Mouse (Mus musculus): ENCODE data around the gene Cdr1. TPM values are rescaled to one million over a fixed set of nuclear protein-coding genes. Genes with fewer than 3 reads are reported as not detected.

Gene Cdr1
- 1.5 and 1.7 TPM in 2 replicates for polyA plus RNA-seq (2012; rRNA removed)

DNA sequence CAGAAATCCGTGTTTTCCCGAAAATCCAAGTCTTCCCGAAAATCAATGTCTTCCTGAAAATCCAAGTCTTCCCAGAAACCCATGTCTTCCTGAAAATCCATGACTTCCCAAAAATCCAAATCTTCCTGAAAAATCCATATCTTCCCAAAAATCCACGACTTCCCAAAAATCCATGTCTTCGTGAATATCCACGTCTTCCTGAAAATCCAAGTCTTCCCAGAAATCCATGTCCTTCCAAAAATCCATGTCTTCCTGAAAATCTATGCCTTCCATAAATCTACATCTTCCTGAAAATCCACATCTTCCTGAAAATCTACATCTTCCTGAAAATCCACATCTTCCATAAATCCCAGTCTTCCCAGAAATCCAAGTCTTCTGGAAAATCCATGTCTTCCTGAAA lies at the start of gene Cdr1:
TSS of gene Cdr1 (minus strand) at position 101 of the 400 bp plus-strand sequence.
- H3K4me1 ChIP-seq (ENCODE audit: control insufficient read depth, insufficient read depth, low read length) = no peaks in the 10 kb centered on the region
- TF ChIP-seq CTCF (IDR thresholded peaks at IDR 0.05; ENCODE audit: extremely low read depth, insufficient read depth, low read length) = no peak
- TF ChIP-seq POLR2A (IDR thresholded peaks at IDR 0.05; ENCODE audit: extremely low read depth, insufficient read depth, low read length) = no peak
- H3K27ac ChIP-seq (ENCODE audit: insufficient read depth, low read length) = no peak within 1 kb of the TSS
- H3K4me3 ChIP-seq (ENCODE audit: insufficient read depth, low read length) = no peak within 1 kb of the TSS

DNA sequence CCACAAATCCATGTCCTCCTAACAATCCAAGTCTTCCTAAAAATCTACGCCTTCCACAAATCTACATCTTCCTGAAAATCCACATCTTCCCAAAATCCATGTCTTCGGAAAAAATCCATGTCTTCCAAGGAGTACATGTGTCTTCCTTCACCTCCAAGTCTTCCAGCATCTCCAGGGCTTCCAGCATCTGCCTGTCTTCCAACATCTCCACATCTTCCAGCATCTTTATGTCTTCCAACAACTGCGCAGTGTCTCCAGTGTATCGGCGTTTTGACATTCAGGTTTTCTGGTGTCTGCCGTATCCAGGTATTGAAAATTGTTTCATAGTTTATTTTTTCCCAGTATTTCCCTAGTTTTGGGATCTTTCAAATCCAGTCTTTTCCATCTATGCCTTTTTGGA lies 511 bp upstream of the Cdr1 start:
- Histone ChIP-seq H3K4me1 (ENCODE audit: control insufficient read depth, insufficient read depth, low read length) (no peaks in the 10 kb centered on the region), H3K27ac (ENCODE audit: insufficient read depth, low read length) (no peak overlapping the region), H3K4me3 (ENCODE audit: insufficient read depth, low read length) (no peak overlapping the region)
- TF ChIP-seq POLR2A (IDR thresholded peaks at IDR 0.05; ENCODE audit: extremely low read depth, insufficient read depth, low read length) = no peak
- TF ChIP-seq CTCF (IDR thresholded peaks at IDR 0.05; ENCODE audit: extremely low read depth, insufficient read depth, low read length) = no peak

DNA sequence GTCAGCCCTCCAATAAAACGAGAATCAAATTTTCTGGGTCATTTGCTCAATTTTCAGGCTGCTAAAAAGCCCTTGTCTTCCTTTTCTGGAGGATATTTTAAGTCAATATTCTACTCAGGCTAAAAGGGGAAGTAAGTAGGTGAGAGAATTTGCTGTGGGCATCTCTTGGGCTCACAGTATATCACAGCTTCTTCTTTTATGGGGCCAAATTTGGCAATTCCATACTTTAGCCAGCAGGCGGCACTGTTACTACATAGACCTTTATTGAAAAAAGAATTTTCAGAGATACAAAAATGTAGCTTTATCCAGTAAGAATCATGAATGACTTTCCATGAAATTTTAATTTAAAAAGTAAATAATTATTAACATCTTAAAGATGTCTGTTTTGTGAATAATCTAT lies 18.8 kb downstream of the Cdr1 start:
- Histone ChIP-seq H3K4me1 (ENCODE audit: control insufficient read depth, insufficient read depth, low read length) (no peaks in the 10 kb centered on the region), H3K27ac (ENCODE audit: insufficient read depth, low read length) (no peak overlapping the region), H3K4me3 (ENCODE audit: insufficient read depth, low read length) (no peak overlapping the region)
- TF ChIP-seq POLR2A (IDR thresholded peaks at IDR 0.05; ENCODE audit: extremely low read depth, insufficient read depth, low read length) = no peak
- no peak for TF ChIP-seq CTCF (IDR thresholded peaks at IDR 0.05; ENCODE audit: extremely low read depth, insufficient read depth, low read length)

DNA sequence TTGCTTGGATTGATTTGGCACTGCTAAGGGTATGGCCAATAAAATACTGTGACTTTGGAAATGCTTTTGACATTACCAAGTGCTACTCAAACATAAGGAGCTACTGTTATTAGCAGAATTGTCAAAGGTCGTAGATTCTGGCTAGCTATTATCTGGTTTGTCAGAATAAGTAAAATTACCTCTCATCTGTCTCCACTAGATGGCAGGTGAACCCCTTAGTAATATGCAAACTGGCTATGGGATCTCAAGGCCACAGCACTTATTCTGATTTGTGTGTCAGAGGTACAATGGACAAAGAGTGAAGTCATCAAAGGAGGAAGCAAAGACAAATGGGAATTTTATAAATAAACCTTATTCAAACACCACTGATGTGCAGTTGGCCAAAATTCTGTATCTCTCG lies 24.1 kb downstream of the Cdr1 start:
- Histone ChIP-seq H3K4me1 (ENCODE audit: control insufficient read depth, insufficient read depth, low read length) (no peaks in the 10 kb centered on the region), H3K27ac (ENCODE audit: insufficient read depth, low read length) (no peak overlapping the region), H3K4me3 (ENCODE audit: insufficient read depth, low read length) (no peak overlapping the region)
- TF ChIP-seq CTCF (IDR thresholded peaks at IDR 0.05; ENCODE audit: extremely low read depth, insufficient read depth, low read length) (no peak), POLR2A (IDR thresholded peaks at IDR 0.05; ENCODE audit: extremely low read depth, insufficient read depth, low read length) (no peak)

DNA sequence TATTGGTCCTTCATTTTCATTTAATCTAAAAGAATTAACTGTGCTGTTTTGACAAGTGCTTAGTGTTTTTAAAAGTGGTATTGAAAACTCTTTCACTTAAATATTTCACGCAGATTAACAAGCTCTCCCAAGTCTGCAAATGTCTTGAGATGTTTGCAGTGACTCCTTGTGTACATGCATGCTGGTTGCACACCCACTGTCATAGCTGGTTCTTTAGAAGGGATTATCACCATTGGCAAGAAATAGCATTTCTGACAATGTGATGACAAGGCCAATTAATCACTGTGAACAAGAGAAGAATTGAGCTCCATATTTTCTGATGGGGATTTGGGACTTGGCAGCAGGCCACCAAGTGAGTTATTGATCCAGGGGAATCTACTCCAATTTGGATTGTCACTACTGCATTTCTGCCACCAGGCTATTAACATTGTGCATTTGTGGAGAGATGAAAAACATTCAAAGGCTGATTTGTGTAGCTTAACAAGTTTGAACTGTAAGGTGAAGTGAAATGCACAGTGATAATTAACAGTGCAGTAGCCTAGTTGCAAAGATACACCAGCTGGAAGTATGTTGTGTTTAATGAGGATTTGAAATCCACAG lies 30.6 kb downstream of the Cdr1 start:
- Histone ChIP-seq H3K4me1 (ENCODE audit: control insufficient read depth, insufficient read depth, low read length) (no peaks in the 10 kb centered on the region), H3K4me3 (ENCODE audit: insufficient read depth, low read length) (no peak overlapping the region), H3K27ac (ENCODE audit: insufficient read depth, low read length) (no peak overlapping the region)
- TF ChIP-seq POLR2A (IDR thresholded peaks at IDR 0.05; ENCODE audit: extremely low read depth, insufficient read depth, low read length) = no peak
- no peak for TF ChIP-seq CTCF (IDR thresholded peaks at IDR 0.05; ENCODE audit: extremely low read depth, insufficient read depth, low read length)

DNA sequence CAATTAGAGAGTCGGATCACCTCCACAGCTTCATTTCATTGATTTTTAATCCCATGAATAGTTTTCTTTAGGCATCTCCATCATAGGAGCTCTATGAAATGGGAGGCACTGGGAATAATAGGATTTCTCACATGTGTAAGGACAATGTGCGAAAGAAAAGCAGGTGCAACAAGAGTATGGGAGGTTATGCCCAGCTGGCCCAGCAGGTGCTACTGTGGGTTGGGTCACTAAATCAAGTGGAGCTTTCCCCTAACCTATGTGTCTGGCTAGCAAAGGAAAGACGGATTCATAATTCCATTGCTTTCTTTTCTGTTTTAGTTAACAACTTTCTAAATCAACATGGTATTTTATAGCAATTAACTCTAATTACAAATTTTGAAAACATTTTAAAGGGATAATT lies 31.1 kb downstream of the Cdr1 start:
- Histone ChIP-seq H3K4me1 (ENCODE audit: control insufficient read depth, insufficient read depth, low read length) (no peaks in the 10 kb centered on the region), H3K27ac (ENCODE audit: insufficient read depth, low read length) (no peak overlapping the region), H3K4me3 (ENCODE audit: insufficient read depth, low read length) (no peak overlapping the region)
- TF ChIP-seq CTCF (IDR thresholded peaks at IDR 0.05; ENCODE audit: extremely low read depth, insufficient read depth, low read length) = no peak
- TF ChIP-seq POLR2A (IDR thresholded peaks at IDR 0.05; ENCODE audit: extremely low read depth, insufficient read depth, low read length) = no peak

DNA sequence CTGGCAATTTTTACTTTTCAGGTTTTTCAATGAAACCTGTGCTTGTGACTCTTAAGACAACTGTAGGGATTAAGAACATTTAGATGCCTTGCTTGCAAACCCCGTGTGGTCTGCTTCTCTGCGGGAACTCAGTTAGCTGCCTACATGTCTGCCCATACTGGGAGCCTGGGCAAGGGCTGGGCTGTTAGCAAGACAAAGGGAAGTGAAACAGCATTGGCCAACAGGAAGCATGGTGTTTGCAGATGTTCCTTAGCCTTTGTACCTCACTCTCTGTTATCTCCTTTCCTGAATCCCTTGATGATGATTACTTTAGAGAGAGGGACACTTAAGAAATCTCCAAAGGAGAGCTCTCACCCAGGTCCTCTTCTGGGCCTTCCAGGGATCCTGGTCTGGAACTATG lies 38.8 kb downstream of the Cdr1 start:
- H3K4me3 ChIP-seq (ENCODE audit: insufficient read depth, low read length) = no peak overlapping the region
- H3K4me1 ChIP-seq (ENCODE audit: control insufficient read depth, insufficient read depth, low read length) = no peaks in the 10 kb centered on the region
- TF ChIP-seq CTCF (IDR thresholded peaks at IDR 0.05; ENCODE audit: extremely low read depth, insufficient read depth, low read length) = no peak
- TF ChIP-seq POLR2A (IDR thresholded peaks at IDR 0.05; ENCODE audit: extremely low read depth, insufficient read depth, low read length) = no peak
- H3K27ac ChIP-seq (ENCODE audit: insufficient read depth, low read length) = no peak overlapping the region

DNA sequence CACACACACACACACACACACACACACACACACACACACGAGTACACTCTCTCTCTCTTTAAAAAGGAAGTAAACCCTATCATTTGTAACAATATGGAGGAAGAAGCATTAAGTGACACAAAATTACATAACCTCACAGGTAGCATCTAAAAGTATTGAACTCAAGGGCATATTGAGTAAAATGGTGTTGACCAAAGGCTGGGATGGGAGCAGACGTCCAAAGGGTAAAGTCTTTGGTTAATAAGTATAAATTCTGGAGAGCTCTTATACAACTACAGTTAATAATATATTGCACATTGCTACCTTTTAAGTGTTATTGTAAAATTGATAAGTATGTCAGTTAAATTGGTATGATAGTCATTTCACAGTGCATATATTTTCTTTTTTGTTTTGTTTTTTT lies 39.9 kb downstream of the Cdr1 start:
- no peak for TF ChIP-seq POLR2A (IDR thresholded peaks at IDR 0.05; ENCODE audit: extremely low read depth, insufficient read depth, low read length)
- no peak overlapping the region for H3K27ac ChIP-seq (ENCODE audit: insufficient read depth, low read length)
- H3K4me1 ChIP-seq (ENCODE audit: control insufficient read depth, insufficient read depth, low read length) = no peaks in the 10 kb centered on the region
- no peak overlapping the region for H3K4me3 ChIP-seq (ENCODE audit: insufficient read depth, low read length)

DNA sequence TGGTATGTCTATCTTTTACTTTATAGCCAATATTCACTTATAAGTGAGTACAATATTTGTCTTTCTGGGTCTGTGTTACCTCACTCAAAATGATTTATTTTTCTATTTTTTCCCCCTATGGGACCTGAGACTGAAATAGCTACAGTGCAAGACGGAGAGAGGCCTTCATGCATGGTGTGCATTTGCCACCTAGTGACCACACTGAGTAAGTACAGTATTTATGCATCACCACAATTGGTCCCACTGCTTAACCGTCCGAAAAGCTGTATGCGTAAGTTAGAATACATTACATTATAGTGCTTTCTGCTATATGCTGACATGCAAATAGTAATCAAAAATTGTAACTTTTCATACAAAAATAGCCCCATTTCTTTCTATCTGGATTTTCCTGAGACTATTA lies 50.8 kb downstream of the Cdr1 start:
- TF ChIP-seq POLR2A (IDR thresholded peaks at IDR 0.05; ENCODE audit: extremely low read depth, insufficient read depth, low read length) = no peak
- TF ChIP-seq CTCF (IDR thresholded peaks at IDR 0.05; ENCODE audit: extremely low read depth, insufficient read depth, low read length) = no peak
- Histone ChIP-seq H3K27ac (ENCODE audit: insufficient read depth, low read length) (no peak overlapping the region), H3K4me3 (ENCODE audit: insufficient read depth, low read length) (no peak overlapping the region), H3K4me1 (ENCODE audit: control insufficient read depth, insufficient read depth, low read length) (no peaks in the 10 kb centered on the region)
